Mouse (Mus musculus) liver, adult 2 months (tissue): ENCODE measurements around the gene Kctd17. TPM values are rescaled to one million over a fixed set of nuclear protein-coding genes. Genes with fewer than 3 reads are reported as not detected.

Experiments used
- DNase-seq: peaks from one replicate; pipeline ENCODE4 v3.0.0-alpha.2; 2011; ENCODE audit warnings: low read depth, low spot score; ENCODE audit errors: extremely low read depth
- H3K27ac ChIP-seq: fragments of 200-500 bp; replicated peaks from 2 replicates; pipeline ENCODE4 v1.5.1; 2012; ENCODE audit warnings: low read depth, mild to moderate bottlenecking, control low read depth, inconsistent platforms, low read length; ENCODE audit not compliant: insufficient read depth
- H3K27me3 ChIP-seq: fragments of 200-500 bp; 2 replicates; pipeline ENCODE4 v1.6.1; 2012; ENCODE audit warnings: mild to moderate bottlenecking, moderate library complexity, low read length, inconsistent platforms; ENCODE audit not compliant: control insufficient read depth, insufficient read depth
- H3K36me3 ChIP-seq: fragments of 200-500 bp; 2 replicates; pipeline ENCODE4 v1.6.1; 2012; ENCODE audit warnings: low read length, inconsistent platforms; ENCODE audit not compliant: control insufficient read depth, insufficient read depth
- H3K4me1 ChIP-seq: fragments of 200-500 bp; 2 replicates; pipeline ENCODE4 v1.6.1; 2011; ENCODE audit warnings: low read length; ENCODE audit not compliant: control insufficient read depth, insufficient read depth
- H3K4me3 ChIP-seq: fragments of 200-500 bp; 2 replicates; pipeline ENCODE4 v1.5.1; 2011; ENCODE audit warnings: low read depth, mild to moderate bottlenecking, control low read depth, low read length, moderate library complexity; ENCODE audit not compliant: insufficient read depth
- H3K79me2 ChIP-seq: fragments of 200-500 bp; 2 replicates; pipeline ENCODE4 v1.6.1; 2012; ENCODE audit warnings: inconsistent platforms, mild to moderate bottlenecking, low read length, moderate library complexity; ENCODE audit not compliant: control insufficient read depth, insufficient read depth
- H3K9ac ChIP-seq: fragments of 200-500 bp; 2 replicates; pipeline ENCODE4 v1.6.1; 2012; ENCODE audit warnings: low read depth, mild to moderate bottlenecking, control low read depth, inconsistent platforms, low read length
- CTCF ChIP-seq: fragments of 200-500 bp; IDR thresholded peaks from 2 replicates; pipeline ENCODE4 v1.5.1; 2011; ENCODE audit warnings: low read depth, low read length, control low read depth
- POLR2A ChIP-seq: fragments of 200-500 bp; IDR thresholded peaks from 2 replicates; pipeline ENCODE4 v1.6.1; 2011; ENCODE audit warnings: low read length, control low read depth; ENCODE audit not compliant: insufficient read depth; ENCODE audit errors: extremely low read depth
- WGBS: fragments of 180-500 bp; shearing (Covaris S2); methylation state at CpG from one replicate; pipeline ENCODE4 v1.1.7; 2018; 5-methylcytosine and 5-hydroxymethylcytosine counted together
- polyA plus RNA-seq: library from polyadenylated mRNA; depleted of rRNA; stranded (reverse); fragments of >200 nt; gene quantifications from 2 replicates; pipeline ENCODE4 v1.2.3, GENCODE M21; 2012
- total RNA-seq: library from RNA; depleted of rRNA; stranded (reverse); fragments of >200 nt; gene quantifications from 2 replicates; pipeline ENCODE4 v1.2.3, GENCODE M21; 2014

Kctd17 gene
- total and polyA plus RNA-seq, 2 experiments = 1.2 to 10.4 TPM

GRCm38 (mm10) chr15:78429871-78430622 lies 1.7 kb downstream of the Kctd17 start:
- H3K27me3 ChIP-seq = no peaks in the 10 kb centered on the region
- H3K9ac ChIP-seq = no peak overlapping the region
- no peaks in the 10 kb centered on the region for H3K36me3 ChIP-seq
- H3K4me1 ChIP-seq = peaks cover 14% of the 10 kb centered on the region
- H3K27ac ChIP-seq = no peak overlapping the region
- TF ChIP-seq CTCF (no peak), POLR2A (no peak)
- 79% methylated on average over 13 of the region's 13 CpGs for WGBS
- DNase-seq = no peak
- no peaks in the 10 kb centered on the region for H3K79me2 ChIP-seq
- no peak overlapping the region for H3K4me3 ChIP-seq

- no peaks in the 10 kb centered on the region for H3K79me2 ChIP-seq
- no peak overlapping the region for H3K4me3 ChIP-seq
- H3K27me3 ChIP-seq = no peaks in the 10 kb centered on the region
- no peak overlapping the region for H3K9ac ChIP-seq
- TF ChIP-seq POLR2A = no peak
- TF ChIP-seq CTCF = no peak
- H3K4me1 ChIP-seq = peaks cover 14% of the 10 kb centered on the region
- H3K36me3 ChIP-seq = no peaks in the 10 kb centered on the region
- no peak for DNase-seq
- peak overlapping the region; percentile 88; the same call in 1 of the 2 replicates for H3K27ac ChIP-seq
- WGBS = 94% methylated on average over 10 of the region's 10 CpGs
Measured at GRCm38 (mm10) chr15:78430874-78431273, 2.5 kb downstream of the Kctd17 start.

- DNase-seq = peak; percentile 95
- 28% methylated on average over 7 of the region's 7 CpGs for WGBS
- H3K9ac ChIP-seq = peak overlapping the region; percentile 48
- no peak overlapping the region for H3K4me3 ChIP-seq
- peaks cover 14% of the 10 kb centered on the region for H3K4me1 ChIP-seq
- peak overlapping the region; percentile 91 for H3K27ac ChIP-seq
- 0 out of 2 replicates have a peak, but pooled peaks have one; percentile 42 for TF ChIP-seq POLR2A
- TF ChIP-seq CTCF = 0 out of 2 replicates have a peak, but pooled peaks have one; percentile 3
- no peaks in the 10 kb centered on the region for H3K79me2 ChIP-seq
- no peaks in the 10 kb centered on the region for H3K27me3 ChIP-seq
- no peaks in the 10 kb centered on the region for H3K36me3 ChIP-seq
Measured at GRCm38 (mm10) chr15:78431541-78432121, 3.3 kb downstream of the Kctd17 start.

DNA sequence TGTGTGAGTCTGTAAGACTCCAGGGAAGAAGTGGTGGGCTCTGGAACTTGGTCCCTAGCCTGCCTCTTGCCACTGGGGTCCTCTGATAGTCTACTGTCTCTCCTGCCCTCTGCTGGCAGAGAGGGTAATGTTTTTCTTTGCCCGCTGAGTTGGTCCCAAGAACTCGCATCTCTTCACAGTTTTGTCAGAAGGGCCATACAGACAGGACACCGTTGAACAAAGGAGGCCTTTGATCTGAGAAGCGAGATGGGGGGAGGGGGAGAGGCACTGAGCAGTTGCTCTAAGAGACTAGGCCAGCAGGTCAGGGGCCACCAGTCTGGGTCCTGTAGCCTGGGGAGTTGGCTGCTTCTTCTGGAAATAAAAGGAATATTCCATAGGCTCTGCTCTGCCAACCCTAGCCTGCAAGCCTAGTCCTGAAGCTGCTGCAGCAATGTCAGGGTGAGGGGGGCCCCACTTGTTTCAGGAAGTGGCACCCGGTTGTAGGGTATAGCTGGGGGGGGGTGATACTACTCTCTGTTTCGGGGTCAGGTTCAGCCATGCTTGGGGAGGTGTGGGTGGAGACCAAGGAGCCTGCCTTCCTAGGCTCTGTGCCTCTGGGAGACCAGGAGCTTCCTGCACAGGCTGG lies 6.6 kb downstream of the Kctd17 start:
- Histone ChIP-seq H3K27me3 (no peaks in the 10 kb centered on the region), H3K9ac (no peak overlapping the region), H3K4me1 (peaks cover 22% of the 10 kb centered on the region), H3K36me3 (no peaks in the 10 kb centered on the region), H3K79me2 (no peaks in the 10 kb centered on the region), H3K4me3 (no peak overlapping the region), H3K27ac (no peak overlapping the region)
- no peak for TF ChIP-seq POLR2A
- peak; percentile 64 for TF ChIP-seq CTCF
- WGBS = 46% methylated on average over 6 of the region's 6 CpGs
- no peak for DNase-seq

DNA sequence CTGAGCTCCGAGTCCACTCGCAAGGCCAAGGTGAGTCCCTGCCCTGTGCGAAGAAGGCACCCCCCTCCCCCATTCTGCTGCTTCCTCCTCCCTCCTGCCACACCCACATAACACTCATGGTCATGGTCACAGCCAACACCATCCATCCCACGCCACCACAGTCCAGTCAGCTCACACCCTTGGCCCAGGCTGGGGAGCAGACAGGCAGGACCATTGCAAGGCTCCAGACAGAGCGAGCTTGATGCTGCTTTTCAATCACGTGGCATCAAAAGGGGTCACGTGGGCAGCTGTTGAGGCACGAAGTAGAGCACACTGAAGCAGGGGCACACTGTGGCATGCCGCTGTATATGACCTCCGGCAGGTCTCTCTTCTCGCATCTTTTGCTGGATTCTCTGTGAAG lies 7.3 kb downstream of the Kctd17 start:
- no peaks in the 10 kb centered on the region for H3K36me3 ChIP-seq
- H3K9ac ChIP-seq = no peak overlapping the region
- 89% methylated on average over 11 of the region's 11 CpGs for WGBS
- H3K4me1 ChIP-seq = peaks cover 22% of the 10 kb centered on the region
- H3K79me2 ChIP-seq = no peaks in the 10 kb centered on the region
- H3K27me3 ChIP-seq = no peaks in the 10 kb centered on the region
- no peak overlapping the region for H3K27ac ChIP-seq
- no peak overlapping the region for H3K4me3 ChIP-seq
- TF ChIP-seq CTCF = no peak
- TF ChIP-seq POLR2A = no peak
- DNase-seq = no peak
